Mouse (Mus musculus) megakaryocyte, embryonic 14.5 days (primary cell): Measurements from ENCODE around the gene Ppil3.

Source experiments
- FLI1 ChIP-seq: IDR thresholded peaks from 2 replicates; pipeline ENCODE4 v1.6.1; 2012; ENCODE audit warnings: low read length, inconsistent platforms, mixed read lengths
- GATA1 ChIP-seq: IDR thresholded peaks from 3 replicates; pipeline ENCODE4 v1.6.1; 2012; ENCODE audit warnings: mixed read lengths, low read length, inconsistent platforms, borderline replicate concordance

- TF ChIP-seq GATA1 (no peak), FLI1 (no peak)
Measured at GRCm38 (mm10) chr1:58391421-58392267, 53.6 kb downstream of the Ppil3 start.
